Mouse (Mus musculus): ENCODE data around the gene Rsbn1. TPM values are rescaled to one million over a fixed set of nuclear protein-coding genes. Genes with fewer than 3 reads are reported as not detected.
A peak's percentile ranks its signal among the peaks of the same experiment; 100 is the strongest.

The Rsbn1 gene
- polyA plus RNA-seq, 1 experiment from 2014 or later: 4.2 TPM

DNA sequence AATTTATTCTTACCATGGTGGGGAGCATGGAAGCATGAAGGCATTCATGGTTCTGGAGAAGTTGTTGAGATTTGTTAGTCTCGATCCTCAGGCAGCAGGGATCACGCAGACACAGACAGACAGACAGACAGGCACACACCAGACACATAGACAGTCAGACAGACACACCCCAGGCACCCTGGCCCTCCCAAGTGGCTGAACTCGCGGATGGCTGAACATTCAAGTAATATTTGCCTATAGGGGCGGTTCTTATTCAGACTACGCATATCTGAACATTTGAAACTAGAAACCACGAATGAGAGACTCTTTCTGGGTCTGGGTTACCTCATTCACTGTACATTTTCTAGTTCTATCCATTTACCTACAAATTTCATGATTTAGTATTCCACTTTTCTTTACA, 34.7 kb downstream of the Rsbn1 start:
- no peak for DNase-seq
- Histone ChIP-seq H3K9me3 (replicated peaks) (no peaks in the 10 kb centered on the region), H3K36me3 (peaks cover 6% of the 10 kb centered on the region; the same call in 1 of the 2 replicates), H3K27me3 (no peaks in the 10 kb centered on the region), H3K9ac (no peak overlapping the region), H3K4me3 (replicated peaks) (no peak overlapping the region), H3K4me2 (no peak overlapping the region), H3K27ac (no peak overlapping the region), H3K4me1 (replicated peaks) (0 out of 2 replicates have a peak, but pooled peaks cover 5% of the 10 kb centered on the region)
- ATAC-seq (ENCODE audit: low read depth): no peak
- 85% methylated on average over 7 of the region's 7 CpGs for WGBS (ENCODE audit: insufficient replicate concordance)

DNA sequence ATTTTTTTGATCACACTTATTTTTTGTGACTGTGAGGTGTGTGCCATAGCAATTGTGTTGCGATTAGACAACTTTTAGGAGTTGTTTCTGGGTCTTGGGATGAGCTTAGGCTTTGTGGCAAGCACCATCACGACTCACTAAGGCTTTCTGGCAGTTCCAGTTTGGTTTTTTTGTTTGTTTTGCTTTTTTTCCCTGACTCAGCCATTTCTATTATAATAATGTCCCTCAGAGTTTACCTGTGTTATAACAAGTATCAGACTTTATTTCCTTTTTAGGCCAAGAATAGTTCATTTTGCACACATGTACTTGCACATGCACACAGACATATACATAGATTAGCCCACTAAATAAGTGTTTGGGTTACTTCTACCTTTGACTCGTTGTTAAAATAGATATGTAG, 46.7 kb downstream of the Rsbn1 start:
- Histone ChIP-seq H3K4me3 (replicated peaks) (no peak overlapping the region), H3K4me1 (replicated peaks) (peaks cover 2% of the 10 kb centered on the region; the same call in 1 of the 2 replicates), H3K9me3 (replicated peaks) (no peaks in the 10 kb centered on the region), H3K27me3 (no peaks in the 10 kb centered on the region), H3K9ac (no peak overlapping the region), H3K27ac (no peak overlapping the region), H3K4me2 (no peak overlapping the region), H3K36me3 (peaks cover 28% of the 10 kb centered on the region)
- 84% methylated on average over 3 of the region's 3 CpGs for WGBS (ENCODE audit: insufficient replicate concordance)
- ATAC-seq (ENCODE audit: low read depth) (no peak), DNase-seq (no peak)

DNA sequence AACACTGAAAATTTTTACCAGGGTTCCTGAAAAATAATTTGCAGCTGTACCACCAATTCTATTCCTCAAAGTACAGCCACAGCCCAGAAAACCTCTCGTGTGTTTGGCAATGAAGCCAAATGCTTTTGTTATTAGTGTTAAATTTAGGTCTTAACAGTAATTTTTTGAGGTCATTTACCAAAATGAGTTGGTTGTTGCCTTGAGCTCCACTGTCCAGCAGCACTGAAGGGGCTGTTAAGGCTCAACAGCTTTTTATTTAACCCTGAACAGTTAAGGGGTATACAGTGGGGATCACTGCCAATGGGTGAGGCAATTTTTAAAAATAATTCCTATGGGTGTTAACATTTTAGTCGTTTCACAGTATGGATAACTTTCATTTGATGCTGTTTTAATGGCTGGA, 53.3 kb downstream of the Rsbn1 start:
- Histone ChIP-seq H3K27me3 (no peaks in the 10 kb centered on the region), H3K9me3 (replicated peaks) (no peaks in the 10 kb centered on the region), H3K4me3 (replicated peaks) (peak overlapping the region; percentile 87), H3K9ac (peak overlapping the region; percentile 91), H3K27ac (peak overlapping the region; percentile 86), H3K36me3 (peaks cover 16% of the 10 kb centered on the region), H3K4me1 (replicated peaks) (peaks cover 25% of the 10 kb centered on the region), H3K4me2 (peak overlapping the region; percentile 87)
- ATAC-seq (ENCODE audit: low read depth): no peak
- 20% methylated on average over 2 of the region's 2 CpGs for WGBS (ENCODE audit: insufficient replicate concordance)
- no peak for DNase-seq

DNA sequence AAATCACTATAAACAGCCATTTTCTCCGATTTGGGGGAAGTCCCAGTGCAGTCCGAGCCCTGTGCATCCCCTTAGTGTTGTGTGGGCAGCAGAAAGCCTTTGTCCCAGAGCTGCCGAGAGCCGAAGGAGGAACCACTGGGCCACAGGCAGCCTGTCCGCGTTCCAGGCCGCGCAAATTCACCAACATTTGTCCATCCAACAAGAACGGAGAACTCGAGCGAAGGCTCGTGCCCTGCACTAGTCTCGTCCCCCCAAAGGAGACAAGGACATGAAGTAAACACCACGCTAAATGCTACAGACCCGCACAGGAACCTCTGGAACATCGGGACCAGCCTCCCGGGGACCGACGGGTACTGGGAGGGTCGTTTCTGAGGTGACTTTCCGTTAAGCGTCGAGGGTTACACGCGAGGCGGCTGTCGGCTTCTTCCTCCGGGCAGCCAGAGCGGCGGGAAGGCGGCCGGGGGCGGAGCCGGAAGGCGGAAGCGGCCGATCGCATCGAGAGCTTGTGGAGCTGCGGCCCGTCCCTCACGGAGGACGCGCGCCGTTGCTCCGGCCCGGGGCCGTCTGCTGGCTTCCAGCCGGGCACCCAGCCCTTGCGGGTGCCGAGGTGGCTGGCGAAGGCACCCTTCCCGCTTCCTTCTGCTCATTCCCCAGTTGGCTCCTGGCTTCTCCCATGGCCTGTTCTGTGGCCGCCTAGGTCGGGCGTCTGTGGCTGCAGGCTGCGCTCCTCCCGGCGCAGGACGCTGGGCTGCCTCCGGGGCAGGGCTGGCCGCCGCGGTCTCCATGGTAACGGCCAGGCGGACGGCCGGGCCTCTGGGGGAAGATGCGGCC, 54.2 kb downstream of the Rsbn1 start, which contains the start of gene Phtf1:
Phtf1 (plus strand) TSS at position 250 of the 831 bp plus-strand sequence.
- peak within 1 kb of the TSS; percentile 91 for H3K9ac ChIP-seq
- DNase-seq (peak; percentile 79), ATAC-seq (ENCODE audit: low read depth) (peak; percentile 97)
- H3K9me3 ChIP-seq (replicated peaks): no peaks in the 10 kb centered on the region
- H3K4me2 ChIP-seq: peak within 1 kb of the TSS; percentile 87
- peaks cover 10% of the 10 kb centered on the region for H3K36me3 ChIP-seq
- H3K27ac ChIP-seq: peak within 1 kb of the TSS; percentile 86
- H3K27me3 ChIP-seq: no peaks in the 10 kb centered on the region
- peak within 1 kb of the TSS; percentile 87 for H3K4me3 ChIP-seq (replicated peaks)
- under 1% methylated on average over 70 of the region's 70 CpGs for WGBS (ENCODE audit: insufficient replicate concordance)
- H3K4me1 ChIP-seq (replicated peaks): peaks cover 25% of the 10 kb centered on the region

DNA sequence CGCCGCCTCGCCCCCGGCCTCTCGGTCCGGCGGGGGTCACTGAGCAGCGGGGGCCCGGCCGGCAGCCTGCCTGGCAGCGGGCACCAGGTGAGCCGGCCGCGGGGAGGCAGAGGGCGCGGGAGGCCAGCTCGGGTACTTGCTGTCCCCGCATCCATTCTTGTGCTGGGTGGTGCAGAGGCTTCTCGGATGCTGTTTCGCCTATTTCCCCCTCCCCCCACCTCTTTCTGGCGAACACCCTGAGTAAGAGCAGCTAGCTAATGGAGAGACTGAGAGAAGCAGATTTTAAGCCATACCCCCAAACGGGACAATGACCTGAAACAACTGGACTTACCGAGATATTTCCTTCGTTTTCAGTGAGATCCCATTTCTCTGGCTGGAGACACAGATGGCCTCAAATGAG, 54.8 kb downstream of the Rsbn1 start:
- ATAC-seq (ENCODE audit: low read depth): no peak

DNA sequence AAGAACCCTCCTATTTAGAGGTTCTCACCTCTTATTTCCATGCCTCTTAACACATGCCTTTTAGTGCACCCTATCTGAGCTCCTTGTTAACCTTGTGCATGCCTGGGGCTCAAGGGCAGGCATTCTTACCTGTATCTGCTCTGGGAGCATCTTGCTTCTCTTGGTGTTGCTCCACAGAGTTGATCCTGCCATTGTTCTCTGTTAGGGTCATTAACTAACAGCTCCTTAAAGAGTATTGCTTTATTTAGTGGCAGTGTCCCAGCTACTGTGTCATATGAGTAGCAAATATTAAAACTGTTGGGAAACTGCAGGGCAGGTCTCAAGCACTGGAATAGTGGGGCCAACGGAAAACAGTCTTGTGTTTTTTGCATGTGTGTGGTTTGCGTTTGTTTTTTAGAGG, 57.2 kb downstream of the Rsbn1 start:
- Histone ChIP-seq H3K4me3 (replicated peaks) (no peak overlapping the region), H3K4me2 (no peak overlapping the region), H3K9ac (no peak overlapping the region), H3K4me1 (replicated peaks) (peaks cover 36% of the 10 kb centered on the region), H3K27ac (no peak overlapping the region), H3K27me3 (no peaks in the 10 kb centered on the region), H3K36me3 (peaks cover 8% of the 10 kb centered on the region; the same call in 1 of the 2 replicates), H3K9me3 (replicated peaks) (no peaks in the 10 kb centered on the region)
- ATAC-seq (ENCODE audit: low read depth) (no peak), DNase-seq (no peak)
- WGBS (ENCODE audit: insufficient replicate concordance): 90% methylated on average over 2 of the region's 2 CpGs

More for the DNA sequence above, 54.8 kb downstream of the Rsbn1 start:
- Histone ChIP-seq H3K9ac (peak overlapping the region; percentile 91), H3K4me1 (replicated peaks) (peaks cover 25% of the 10 kb centered on the region), H3K4me2 (peak overlapping the region; percentile 87), H3K27me3 (no peaks in the 10 kb centered on the region), H3K27ac (peak overlapping the region; percentile 86), H3K9me3 (replicated peaks) (no peaks in the 10 kb centered on the region), H3K4me3 (replicated peaks) (peak overlapping the region; percentile 87), H3K36me3 (peaks cover 8% of the 10 kb centered on the region; the same call in 1 of the 2 replicates)
- no peak for DNase-seq
- WGBS (ENCODE audit: insufficient replicate concordance): under 1% methylated on average over 24 of the region's 24 CpGs

DNA sequence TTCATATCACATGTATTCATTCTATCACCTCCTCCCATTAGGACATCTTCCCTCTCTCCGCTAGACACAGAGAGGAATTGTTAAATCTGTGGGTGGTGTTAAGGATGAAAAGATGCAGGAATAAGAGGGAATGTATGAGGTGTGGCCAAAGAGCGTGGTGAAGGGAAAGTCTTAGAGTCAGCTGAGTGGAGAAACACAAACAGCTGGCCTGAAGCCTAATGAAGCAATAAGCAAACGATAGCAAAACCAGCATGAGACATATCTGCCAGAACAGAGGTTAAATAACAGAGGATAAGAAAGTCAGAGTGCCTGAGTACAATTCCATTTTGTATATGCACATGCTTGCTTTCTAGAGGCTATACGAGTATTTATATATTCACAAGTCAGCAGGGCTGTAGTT, 70.6 kb downstream of the Rsbn1 start:
- H3K4me3 ChIP-seq (replicated peaks): no peak overlapping the region
- peaks cover 22% of the 10 kb centered on the region for H3K36me3 ChIP-seq
- ATAC-seq (ENCODE audit: low read depth) (no peak), DNase-seq (no peak)
- no peak overlapping the region for H3K9ac ChIP-seq
- WGBS (ENCODE audit: insufficient replicate concordance): 75% methylated on average over 4 of the region's 4 CpGs
- no peaks in the 10 kb centered on the region for H3K9me3 ChIP-seq (replicated peaks)
- no peaks in the 10 kb centered on the region for H3K4me1 ChIP-seq (replicated peaks)
- H3K27me3 ChIP-seq: no peaks in the 10 kb centered on the region
- H3K4me2 ChIP-seq: no peak overlapping the region
- no peak overlapping the region for H3K27ac ChIP-seq

DNA sequence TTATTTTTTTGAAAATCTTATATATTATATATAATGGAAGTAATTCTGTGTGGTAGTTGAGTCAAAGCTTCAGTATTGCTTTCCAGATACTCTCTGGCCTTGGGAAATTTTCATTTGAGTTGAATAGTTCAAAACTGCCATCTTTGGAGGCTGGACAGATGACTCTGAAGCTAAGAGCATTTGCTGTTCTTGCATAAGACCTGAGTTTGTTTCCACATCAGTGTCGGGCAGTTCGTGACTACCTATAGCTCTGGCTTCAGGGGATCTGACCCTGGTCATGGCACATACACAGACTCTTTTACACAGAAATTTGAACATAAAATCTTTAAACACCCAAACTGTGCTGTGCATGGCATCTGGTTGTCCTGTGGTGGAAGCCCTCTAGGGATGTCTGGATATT, 71.3 kb downstream of the Rsbn1 start:
- Histone ChIP-seq H3K4me3 (replicated peaks) (no peak overlapping the region), H3K9ac (no peak overlapping the region), H3K4me2 (no peak overlapping the region), H3K4me1 (replicated peaks) (no peaks in the 10 kb centered on the region), H3K27ac (no peak overlapping the region), H3K9me3 (replicated peaks) (no peaks in the 10 kb centered on the region), H3K27me3 (no peaks in the 10 kb centered on the region), H3K36me3 (peaks cover 22% of the 10 kb centered on the region)
- DNase-seq (no peak), ATAC-seq (ENCODE audit: low read depth) (no peak)
- WGBS (ENCODE audit: insufficient replicate concordance): 84% methylated on average over 2 of the region's 2 CpGs

DNA sequence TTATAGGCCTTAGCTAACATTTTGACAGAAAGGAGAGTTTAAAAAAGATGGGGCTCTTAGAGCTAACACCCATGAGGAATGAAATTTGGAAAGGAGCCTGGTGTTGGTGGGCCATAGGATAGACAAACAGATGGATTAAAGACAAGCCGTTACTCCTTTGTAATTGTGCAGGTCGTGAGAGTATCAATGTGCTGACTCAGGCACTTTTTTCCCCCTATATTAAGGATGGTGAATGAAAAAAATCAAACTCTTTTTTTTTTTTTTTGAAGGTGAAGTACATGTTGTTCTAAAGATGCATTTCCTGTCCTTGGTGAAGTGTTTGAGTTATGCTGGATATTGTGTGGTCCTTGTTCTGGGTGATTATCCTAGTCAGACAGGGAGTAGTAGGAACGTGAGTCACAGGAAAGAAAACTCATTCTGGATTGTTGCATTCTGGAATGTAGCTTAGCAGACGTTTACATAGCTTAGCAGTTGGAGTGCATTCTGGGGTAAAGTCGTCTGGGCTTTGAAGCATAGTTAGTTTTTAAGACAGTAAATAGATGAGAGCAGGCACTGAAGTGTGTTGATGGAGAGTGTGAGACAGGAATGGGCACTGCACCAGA, 74.0 kb downstream of the Rsbn1 start:
- Histone ChIP-seq H3K9me3 (replicated peaks) (no peaks in the 10 kb centered on the region), H3K4me3 (replicated peaks) (no peak overlapping the region), H3K36me3 (peaks cover 36% of the 10 kb centered on the region), H3K9ac (no peak overlapping the region), H3K27me3 (no peaks in the 10 kb centered on the region), H3K27ac (no peak overlapping the region), H3K4me1 (replicated peaks) (no peaks in the 10 kb centered on the region), H3K4me2 (no peak overlapping the region)
- no peak for DNase-seq
- 63% methylated on average over 5 of the region's 5 CpGs for WGBS (ENCODE audit: insufficient replicate concordance)
- no peak for ATAC-seq (ENCODE audit: low read depth)

DNA sequence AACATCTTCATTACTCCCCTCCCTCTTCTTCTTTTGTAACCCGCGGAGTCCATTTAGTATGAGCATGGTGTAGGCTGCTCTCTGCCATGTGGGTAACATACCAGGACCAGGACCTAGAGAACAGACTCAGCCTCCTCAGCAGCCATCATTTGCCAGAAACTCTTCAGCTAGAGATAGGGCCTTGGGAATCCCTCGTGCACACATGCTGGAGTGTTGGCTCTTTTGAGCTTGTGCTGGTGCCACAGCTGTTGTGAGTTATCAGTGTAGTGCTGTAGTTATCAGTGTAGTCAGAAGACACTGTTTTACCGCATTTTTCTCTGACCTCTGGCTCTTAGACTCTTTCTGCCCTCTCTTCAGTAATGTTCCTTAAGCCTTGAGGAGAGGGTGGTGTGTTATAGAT, 75.4 kb downstream of the Rsbn1 start:
- Histone ChIP-seq H3K4me1 (replicated peaks) (no peaks in the 10 kb centered on the region), H3K36me3 (peaks cover 40% of the 10 kb centered on the region), H3K9ac (no peak overlapping the region), H3K9me3 (replicated peaks) (no peaks in the 10 kb centered on the region), H3K4me2 (no peak overlapping the region), H3K27ac (no peak overlapping the region), H3K27me3 (no peaks in the 10 kb centered on the region), H3K4me3 (replicated peaks) (no peak overlapping the region)
- ATAC-seq (ENCODE audit: low read depth) (0 out of 2 replicates have a peak, but pooled peaks have one; percentile 23), DNase-seq (no peak)
- 58% methylated on average over 4 of the region's 4 CpGs for WGBS (ENCODE audit: insufficient replicate concordance)

DNA sequence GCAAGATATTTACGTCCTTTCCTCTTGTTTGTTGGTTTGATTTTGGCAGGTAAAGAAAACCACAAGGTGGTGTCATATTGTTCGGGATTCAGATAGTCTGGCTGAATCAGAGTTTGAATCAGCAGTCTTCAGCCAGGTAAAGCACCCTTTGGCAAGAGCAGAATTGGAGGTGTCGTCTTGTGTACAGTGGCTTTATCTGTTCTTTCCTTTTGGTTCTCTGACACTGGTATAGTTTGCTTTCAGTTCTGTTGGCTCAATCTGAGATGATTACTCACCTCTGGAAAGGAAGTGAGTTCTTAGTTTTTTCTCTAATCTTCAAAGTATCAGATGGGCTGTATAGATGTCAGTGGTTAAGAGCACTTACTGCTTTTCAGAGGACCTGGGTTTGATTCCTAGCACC, 77.4 kb downstream of the Rsbn1 start:
- ATAC-seq (ENCODE audit: low read depth): no peak
- Histone ChIP-seq H3K4me2 (no peak overlapping the region), H3K4me3 (replicated peaks) (no peak overlapping the region), H3K9me3 (replicated peaks) (no peaks in the 10 kb centered on the region), H3K27ac (no peak overlapping the region), H3K27me3 (no peaks in the 10 kb centered on the region), H3K4me1 (replicated peaks) (no peaks in the 10 kb centered on the region), H3K9ac (no peak overlapping the region), H3K36me3 (peaks cover 29% of the 10 kb centered on the region)
- WGBS (ENCODE audit: insufficient replicate concordance): 75% methylated on average over 3 of the region's 3 CpGs
- DNase-seq: no peak
